Mouse (Mus musculus): ENCODE measurements around the gene Pim3. TPM values are rescaled to one million over a fixed set of nuclear protein-coding genes. Genes with fewer than 3 reads are reported as not detected.
"Not testable (repeated sequence)": the region's sequence is repeated elsewhere in the genome, so short reads cannot be mapped to it uniquely, and the experiment has no call there.

The Pim3 gene
- total RNA-seq (2014; rRNA removed) (59.7 and 68.3 TPM in 2 replicates), polyA plus RNA-seq (2012; rRNA removed) (17.7 and 31.2 TPM in 2 replicates)

GRCm38 (mm10) chr15:88861772-88862622 is at the start of gene Pim3:
Gene Pim3, plus strand, starts transcription at chr15:88862186.
- H3K36me3 ChIP-seq (ENCODE audit: control insufficient read depth, insufficient read depth, low read length): peaks cover 18% of the 10 kb centered on the region
- H3K4me3 ChIP-seq (ENCODE audit: insufficient read depth, low read depth, low read length): peak within 1 kb of the TSS; percentile 97
- H3K27me3 ChIP-seq (ENCODE audit: control insufficient read depth, insufficient read depth, low read length): no peaks in the 10 kb centered on the region
- H3K79me2 ChIP-seq (ENCODE audit: control insufficient read depth, insufficient read depth, low read length): peaks cover 18% of the 10 kb centered on the region
- peak within 1 kb of the TSS; percentile 88 for H3K27ac ChIP-seq (replicated peaks; ENCODE audit: insufficient read depth, low read depth, low read length)
- peak within 1 kb of the TSS; percentile 100 for H3K9ac ChIP-seq (ENCODE audit: low read depth, low read length)
- DNase-seq (ENCODE audit: extremely low read depth, low read depth, low spot score): peak; percentile 92
- peaks cover 37% of the 10 kb centered on the region for H3K4me1 ChIP-seq (ENCODE audit: control insufficient read depth, insufficient read depth, low read length)
- TF ChIP-seq POLR2A (IDR thresholded peaks at IDR 0.05; ENCODE audit: extremely low read depth, insufficient read depth, low read length) (peak; percentile 96), CTCF (IDR thresholded peaks at IDR 0.05; ENCODE audit: low read depth, low read length) (0 out of 2 replicates have a peak, but pooled peaks have one; percentile 10)
- WGBS: under 1% methylated on average over 107 of the region's 107 CpGs

- 88% methylated on average over 3 of the region's 3 CpGs for WGBS
- no peaks in the 10 kb centered on the region for H3K27me3 ChIP-seq (ENCODE audit: control insufficient read depth, insufficient read depth, low read length)
- TF ChIP-seq POLR2A (IDR thresholded peaks at IDR 0.05; ENCODE audit: extremely low read depth, insufficient read depth, low read length) (no peak), CTCF (IDR thresholded peaks at IDR 0.05; ENCODE audit: low read depth, low read length) (0 out of 2 replicates have a peak, but pooled peaks have one; percentile 10)
- no peak for DNase-seq (ENCODE audit: extremely low read depth, low read depth, low spot score)
- H3K36me3 ChIP-seq (ENCODE audit: control insufficient read depth, insufficient read depth, low read length): peaks cover 9% of the 10 kb centered on the region; the same call in 1 of the 2 replicates
- H3K9ac ChIP-seq (ENCODE audit: low read depth, low read length): no peak overlapping the region
- H3K4me3 ChIP-seq (ENCODE audit: insufficient read depth, low read depth, low read length): no peak overlapping the region
- H3K27ac ChIP-seq (replicated peaks; ENCODE audit: insufficient read depth, low read depth, low read length): no peak overlapping the region
- peaks cover under 1% of the 10 kb centered on the region; the same call in 1 of the 2 replicates for H3K4me1 ChIP-seq (ENCODE audit: control insufficient read depth, insufficient read depth, low read length)
- no peaks in the 10 kb centered on the region for H3K79me2 ChIP-seq (ENCODE audit: control insufficient read depth, insufficient read depth, low read length)
Measured at GRCm38 (mm10) chr15:88813262-88813661, 48.7 kb upstream of the Pim3 start.

- not testable (repeated sequence) for H3K4me1 ChIP-seq (ENCODE audit: control insufficient read depth, insufficient read depth, low read length); H3K9ac ChIP-seq (ENCODE audit: low read depth, low read length); H3K4me3 ChIP-seq (ENCODE audit: insufficient read depth, low read depth, low read length); DNase-seq (ENCODE audit: extremely low read depth, low read depth, low spot score); H3K36me3 ChIP-seq (ENCODE audit: control insufficient read depth, insufficient read depth, low read length); H3K27ac ChIP-seq (replicated peaks; ENCODE audit: insufficient read depth, low read depth, low read length); H3K27me3 ChIP-seq (ENCODE audit: control insufficient read depth, insufficient read depth, low read length); H3K79me2 ChIP-seq (ENCODE audit: control insufficient read depth, insufficient read depth, low read length)
- 97% methylated on average over 2 of the region's 2 CpGs for WGBS
Measured at GRCm38 (mm10) chr15:88813873-88814272, 48.1 kb upstream of the Pim3 start.

GRCm38 (mm10) chr15:88814411-88815047 is 47.5 kb upstream of the Pim3 start:
- Histone ChIP-seq H3K9ac (ENCODE audit: low read depth, low read length) (no peak overlapping the region), H3K4me1 (ENCODE audit: control insufficient read depth, insufficient read depth, low read length) (peaks cover 3% of the 10 kb centered on the region; the same call in 1 of the 2 replicates), H3K4me3 (ENCODE audit: insufficient read depth, low read depth, low read length) (no peak overlapping the region), H3K27me3 (ENCODE audit: control insufficient read depth, insufficient read depth, low read length) (no peaks in the 10 kb centered on the region), H3K27ac (replicated peaks; ENCODE audit: insufficient read depth, low read depth, low read length) (no peak overlapping the region), H3K79me2 (ENCODE audit: control insufficient read depth, insufficient read depth, low read length) (peaks cover under 1% of the 10 kb centered on the region), H3K36me3 (ENCODE audit: control insufficient read depth, insufficient read depth, low read length) (peaks cover 7% of the 10 kb centered on the region; the same call in 1 of the 2 replicates)
- 93% methylated on average over 11 of the region's 11 CpGs for WGBS
- TF ChIP-seq POLR2A (IDR thresholded peaks at IDR 0.05; ENCODE audit: extremely low read depth, insufficient read depth, low read length): no peak
- TF ChIP-seq CTCF (IDR thresholded peaks at IDR 0.05; ENCODE audit: low read depth, low read length): peak; percentile 26; the same call in 1 of the 2 replicates
- DNase-seq (ENCODE audit: extremely low read depth, low read depth, low spot score): no peak

- Histone ChIP-seq H3K4me1 (ENCODE audit: control insufficient read depth, insufficient read depth, low read length) (peaks cover 6% of the 10 kb centered on the region; the same call in 1 of the 2 replicates), H3K27ac (replicated peaks; ENCODE audit: insufficient read depth, low read depth, low read length) (no peak overlapping the region), H3K36me3 (ENCODE audit: control insufficient read depth, insufficient read depth, low read length) (peaks cover 7% of the 10 kb centered on the region; the same call in 1 of the 2 replicates), H3K4me3 (ENCODE audit: insufficient read depth, low read depth, low read length) (no peak overlapping the region), H3K9ac (ENCODE audit: low read depth, low read length) (no peak overlapping the region), H3K79me2 (ENCODE audit: control insufficient read depth, insufficient read depth, low read length) (peaks cover 8% of the 10 kb centered on the region), H3K27me3 (ENCODE audit: control insufficient read depth, insufficient read depth, low read length) (no peaks in the 10 kb centered on the region)
- DNase-seq (ENCODE audit: extremely low read depth, low read depth, low spot score): no peak
- TF ChIP-seq CTCF (IDR thresholded peaks at IDR 0.05; ENCODE audit: low read depth, low read length) (no peak), POLR2A (IDR thresholded peaks at IDR 0.05; ENCODE audit: extremely low read depth, insufficient read depth, low read length) (no peak)
- 64% methylated on average over 6 of the region's 6 CpGs for WGBS
Measured at GRCm38 (mm10) chr15:88815196-88815700, 46.7 kb upstream of the Pim3 start.
